ENCODE assay signal across 20 mouse cellular contexts in the genomic region with DNA sequence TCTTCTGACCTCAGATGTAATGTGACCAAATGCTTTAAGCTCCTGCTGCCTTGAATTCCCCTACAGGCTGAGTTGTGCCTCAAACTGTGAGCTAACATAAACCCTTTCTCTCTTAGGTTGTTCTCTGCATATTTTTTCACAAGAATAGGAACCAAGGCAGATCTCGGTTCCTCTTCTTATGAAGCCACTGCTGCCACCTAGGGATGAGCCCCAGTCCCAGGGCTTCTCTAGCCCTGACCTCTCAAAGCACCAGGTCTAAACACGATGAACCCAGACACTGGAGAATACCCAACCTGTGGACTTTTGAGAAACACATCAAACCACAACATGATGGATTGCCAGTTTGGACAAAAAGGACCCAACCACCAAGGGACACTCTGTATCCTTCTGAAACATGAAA.
"Had no signal": no experiment of that assay in that cellular context is flagged by ENCODE, and none has a peak within 500 bp of the region (broad histone marks: within the 10 kb centered on the region; RNA-seq: fewer than 3 reads in every experiment).

No protein-coding gene starts in this region.

- H3K4me1 ChIP-seq: lung, embryonic 15.5 days had no signal

- H3K4me3 ChIP-seq: left cerebral cortex, adult 2 months; lung, embryonic 15.5 days; megakaryocyte, embryonic 14.5 days; neural tube, embryonic 13.5 days had no signal

- DNase-seq: kidney, adult 18-20 months; kidney, adult 9 months; kidney, postnatal 25 days; layer of hippocampus, postnatal 36 days; lung, adult 18-20 months; lung, postnatal 10 days; lung, postnatal 4 days; midbrain, embryonic 14.5 days; thymus, adult 2 months; thymus, postnatal 14 days; thymus, postnatal 4 days had no signal

- H3K9me3 ChIP-seq: lung, embryonic 15.5 days; megakaryocyte, embryonic 14.5 days; neural tube, embryonic 13.5 days had no signal

- H3K9ac ChIP-seq: liver, embryonic 14.5 days; lung, embryonic 15.5 days; neural tube, embryonic 13.5 days had no signal

- H3K27me3 ChIP-seq: lung, embryonic 15.5 days; megakaryocyte, embryonic 14.5 days; neural tube, embryonic 13.5 days had no signal

- ATAC-seq: intestine, embryonic 16.5 days had no signal

- H3K36me3 ChIP-seq: lung, embryonic 15.5 days; neural tube, embryonic 13.5 days had no signal

- H3K4me2 ChIP-seq: lung, embryonic 15.5 days; midbrain, embryonic 11.5 days; neural tube, embryonic 13.5 days had no signal

- H3K27ac ChIP-seq: kidney, postnatal 0 days; left cerebral cortex, adult 2 months; liver, embryonic 14.5 days; lung, embryonic 15.5 days; neural tube, embryonic 13.5 days; stomach, postnatal 0 days had no signal
